Mouse (Mus musculus) spleen, adult 2 months (tissue): ENCODE results near the gene Krtcap2.

Experiments
- CTCF ChIP-seq: fragments of 200-500 bp; IDR thresholded peaks from 2 replicates; pipeline ENCODE4 v1.5.1; 2011; ENCODE audit warnings: mild to moderate bottlenecking, inconsistent platforms; ENCODE audit not compliant: insufficient read depth, insufficient read length, insufficient replicate concordance; ENCODE audit errors: extremely low read depth
- POLR2A ChIP-seq: fragments of 200-500 bp; IDR thresholded peaks from 2 replicates; pipeline ENCODE4 v1.6.1; 2011; ENCODE audit warnings: low read depth, low read length, inconsistent platforms

GRCm38 (mm10) chr3:89298908-89299307 is 53.1 kb downstream of the Krtcap2 start:
- TF ChIP-seq CTCF (no peak), POLR2A (no peak)
